Mouse (Mus musculus) G1E-ER4 (cell line): Measurements from ENCODE around the gene Ffar2. TPM values are rescaled to one million over a fixed set of nuclear protein-coding genes. Genes with fewer than 3 reads are reported as not detected.

Experiments
- GATA1 ChIP-seq: IDR thresholded peaks from one replicate; pipeline ENCODE4 v1.8.0; 2012; ENCODE audit warnings: low read length, inconsistent platforms
- polyA plus RNA-seq: library from polyadenylated mRNA; stranded (reverse); fragments of >175 nt; gene quantifications from 2 replicates; pipeline ENCODE4 v1.2.3, GENCODE M21; 2012

Gene Ffar2
- polyA plus RNA-seq, 1 experiment = not detected

DNA sequence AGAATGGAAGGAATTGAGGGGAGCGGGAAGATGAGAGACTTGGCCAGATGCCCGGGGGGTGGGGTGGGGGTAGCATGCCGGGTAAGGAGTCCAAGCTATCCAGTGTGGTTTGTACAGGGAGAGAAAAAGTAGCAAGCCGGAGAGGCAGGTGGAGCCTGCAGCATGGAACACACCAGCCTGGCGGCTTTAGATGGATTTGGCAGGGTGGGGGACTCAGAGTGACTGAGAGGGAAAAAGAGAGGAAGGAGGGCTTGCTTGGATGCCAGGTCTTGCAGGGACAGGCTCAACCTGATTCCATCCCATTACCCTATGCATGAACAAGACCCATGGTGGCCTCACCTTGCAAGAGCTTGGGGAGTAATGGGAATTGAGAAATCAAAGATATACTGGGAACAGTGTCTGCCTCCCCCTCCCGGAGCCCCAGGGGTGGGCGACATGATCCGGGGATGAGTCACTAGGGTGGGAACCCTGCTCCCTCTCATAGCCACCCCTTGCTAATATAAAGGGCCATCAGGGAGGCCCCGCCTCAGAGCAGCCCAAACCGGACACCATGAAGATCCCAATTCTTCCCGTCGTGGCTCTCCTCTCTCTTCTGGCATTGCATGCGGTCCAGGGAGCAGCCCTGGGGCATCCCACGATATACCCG, 36.1 kb downstream of the Ffar2 start, which contains the start of gene Krtdap:
Gene Krtdap (plus strand): TSS at position 520 of the 646 bp plus-strand sequence.
- no peak for TF ChIP-seq GATA1

DNA sequence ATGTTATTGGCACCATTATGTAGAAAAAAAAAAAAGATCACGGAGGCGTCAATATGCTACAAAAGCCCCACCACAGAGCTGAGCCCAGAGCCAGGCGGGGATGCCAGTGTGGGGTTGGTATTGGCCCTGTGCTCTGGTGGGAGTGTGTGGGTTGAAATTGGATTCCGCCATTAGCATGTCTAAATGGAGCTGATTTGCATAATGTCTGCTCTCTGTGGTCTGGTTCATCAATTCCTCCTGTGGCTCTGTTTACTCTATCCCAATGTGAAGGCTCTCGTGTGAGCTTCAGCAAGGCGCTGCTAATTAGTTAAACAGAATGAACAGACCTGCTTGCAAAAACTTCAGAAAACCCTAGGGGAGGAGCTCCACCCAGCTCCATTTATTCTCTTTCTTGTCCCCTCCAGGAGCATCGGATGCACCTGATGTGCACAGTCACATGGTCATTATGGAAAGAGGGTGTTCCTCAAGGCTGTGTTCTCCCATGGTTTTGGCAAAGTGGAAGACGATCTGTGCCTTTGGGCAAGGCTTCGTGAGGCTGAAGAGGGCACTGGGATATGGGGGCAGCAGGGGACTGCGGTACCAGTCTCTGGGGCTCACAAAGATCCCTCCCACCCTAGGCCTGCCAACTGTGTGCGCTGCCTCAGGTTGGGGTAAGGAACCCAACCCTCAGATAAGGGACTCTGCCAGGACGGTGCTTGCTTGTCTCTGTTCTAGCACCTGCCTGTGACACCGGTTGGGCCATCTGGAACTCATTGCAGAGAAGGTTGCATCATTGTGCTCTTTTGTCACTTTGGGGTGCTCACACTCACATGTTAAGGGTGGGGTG, 37.6 kb downstream of the Ffar2 start:
- no peak for TF ChIP-seq GATA1

DNA sequence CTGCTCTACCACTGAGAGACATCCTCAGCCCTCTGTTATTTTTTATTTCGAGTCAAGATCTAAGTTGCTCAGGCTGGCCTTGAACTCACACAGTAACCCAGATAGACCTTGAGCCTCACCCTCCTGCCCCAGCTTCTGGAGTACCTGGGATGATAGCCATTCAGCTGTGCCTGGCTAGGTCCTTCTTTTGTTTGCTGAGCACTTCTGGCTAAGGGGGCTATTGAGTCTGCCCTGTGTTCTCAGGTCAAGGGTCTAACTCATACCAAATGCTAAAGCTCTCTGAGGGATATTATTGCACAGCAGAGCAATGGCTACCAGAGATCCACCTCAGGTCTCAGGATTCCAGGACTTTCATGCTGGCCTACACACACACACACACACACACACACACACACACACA, 38.4 kb downstream of the Ffar2 start:
- TF ChIP-seq GATA1 = no peak

DNA sequence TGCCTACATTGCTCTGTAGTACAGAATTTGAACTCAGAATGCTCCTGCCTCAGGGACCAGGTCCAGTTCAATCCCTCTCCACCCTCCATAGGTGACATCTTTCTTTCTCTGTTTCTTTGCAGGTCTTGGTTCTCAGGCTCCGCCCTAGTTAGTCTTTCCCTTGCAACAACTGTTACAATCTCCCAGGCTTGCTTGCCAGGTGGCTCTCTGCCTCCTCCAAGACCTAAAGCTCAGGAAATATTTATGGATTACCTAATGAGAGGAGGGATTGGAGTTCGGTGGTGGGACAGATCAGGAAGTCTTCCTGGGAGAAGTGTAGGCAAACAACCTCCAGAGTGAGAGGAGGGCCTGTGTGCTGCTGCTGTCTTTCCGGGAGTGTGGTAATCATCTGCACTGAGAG, 40.9 kb downstream of the Ffar2 start:
- no peak for TF ChIP-seq GATA1

DNA sequence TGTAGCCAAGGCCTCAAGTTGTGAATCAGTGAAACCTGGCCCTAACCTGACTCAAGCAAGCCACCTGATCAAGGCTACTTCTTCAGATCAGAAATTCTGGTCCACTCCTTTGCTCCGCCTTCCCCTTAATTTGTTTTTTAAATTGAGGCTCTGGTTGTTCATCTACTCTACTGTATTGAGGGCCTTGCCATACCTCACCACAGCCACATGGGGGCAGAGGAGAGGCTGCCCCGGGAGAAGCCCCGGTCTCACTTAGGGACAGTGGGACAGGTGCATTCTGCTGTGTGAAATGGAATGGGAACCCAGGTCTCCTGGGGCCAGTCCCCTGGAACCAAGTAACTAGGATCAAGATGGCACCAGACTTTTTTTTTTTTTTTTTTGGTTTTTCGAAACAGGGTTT, 41.8 kb downstream of the Ffar2 start:
- TF ChIP-seq GATA1 = no peak

DNA sequence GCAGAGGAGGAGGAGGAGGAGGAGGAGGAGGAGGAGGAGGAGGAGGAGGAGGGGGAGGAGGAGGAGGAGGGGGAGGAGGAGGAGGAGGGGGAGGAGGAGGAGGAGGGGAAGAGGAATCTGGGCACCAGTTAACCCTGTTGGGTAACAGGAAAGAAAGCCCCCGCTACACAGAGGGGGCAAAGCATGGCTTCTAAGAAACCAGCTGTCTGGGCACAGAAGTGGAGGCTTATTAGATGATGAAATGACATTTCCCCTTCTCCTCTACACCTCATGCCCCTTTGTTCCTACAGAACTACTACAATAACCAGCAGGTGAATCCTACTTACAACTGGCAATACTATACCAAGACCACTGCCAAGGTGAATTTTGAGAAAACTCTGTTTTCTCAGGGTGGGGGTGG, 45.7 kb downstream of the Ffar2 start:
- no peak for TF ChIP-seq GATA1

DNA sequence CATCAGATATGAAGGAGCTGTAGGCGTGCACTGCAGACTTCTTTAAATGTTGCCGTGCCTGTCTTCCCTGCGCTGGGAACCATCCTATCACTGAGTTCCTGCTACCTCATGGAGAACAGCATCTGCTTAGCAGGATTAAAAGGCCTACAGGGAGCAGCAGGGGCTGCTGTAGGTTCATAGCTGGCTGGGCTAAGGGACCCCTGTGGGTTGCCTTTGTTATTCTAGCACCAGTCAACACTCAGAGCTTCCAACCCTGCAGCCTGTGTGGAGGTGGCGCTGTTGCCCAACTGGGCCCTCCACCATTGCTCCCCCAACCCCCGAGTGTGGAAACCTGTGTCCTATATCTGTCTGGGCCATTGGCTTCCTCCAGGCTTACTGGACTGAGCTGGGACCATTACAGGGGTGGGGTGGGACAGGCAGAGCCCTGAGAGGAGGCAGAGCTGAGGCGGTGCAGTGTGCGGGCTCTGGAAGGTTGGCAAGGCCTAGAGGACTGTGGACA, 46.4 kb downstream of the Ffar2 start:
- TF ChIP-seq GATA1 = no peak

DNA sequence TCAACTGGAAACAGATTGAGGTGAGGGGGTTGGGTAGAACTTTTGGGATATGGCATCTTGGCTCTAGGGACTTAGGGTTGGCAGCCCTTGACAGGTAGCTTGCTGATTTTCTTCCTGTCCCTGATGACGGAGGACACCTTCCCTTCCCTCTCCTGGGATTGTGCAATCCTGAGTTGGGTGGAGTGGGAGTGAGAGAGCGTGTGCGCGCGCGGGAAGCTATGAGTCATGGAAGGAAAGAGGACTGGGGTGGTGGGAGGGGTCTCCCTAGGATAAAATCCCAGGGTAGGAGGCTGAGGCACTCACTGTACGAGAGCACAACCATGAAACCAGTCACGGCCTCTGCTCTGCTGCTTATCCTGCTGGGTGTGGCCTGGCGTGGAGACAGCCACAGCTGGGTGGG, 47.5 kb downstream of the Ffar2 start:
- no peak for TF ChIP-seq GATA1

DNA sequence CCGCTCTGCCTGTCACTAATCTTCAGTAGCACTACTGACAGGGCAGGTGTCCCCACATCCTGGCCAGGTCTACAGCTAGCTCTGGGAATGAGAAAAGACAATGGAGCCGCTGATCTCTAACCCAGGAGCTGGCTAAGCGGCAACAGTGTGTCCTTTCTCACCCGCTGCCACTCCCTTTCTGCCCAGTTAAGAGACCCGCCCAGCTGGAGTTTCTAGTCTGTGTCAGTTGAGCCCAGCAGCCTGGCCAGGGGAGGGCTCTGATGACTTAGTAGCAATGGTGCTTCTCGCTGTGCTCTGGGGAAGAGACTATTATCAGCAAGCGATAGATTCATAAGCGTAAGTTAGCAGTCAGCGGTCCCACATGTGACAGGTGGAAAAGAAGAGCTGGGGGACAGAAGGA, 54.3 kb downstream of the Ffar2 start:
- no peak for TF ChIP-seq GATA1

Other genes with a start within 250 kb of the Ffar2 start
- gene Kmt2b, start 235.0 kb downstream of the Ffar2 start, polyA plus RNA-seq = 137 and 147 TPM in 2 replicates
- 0.31 and 0.49 TPM in 2 replicates for gene Zbtb32, start 224.9 kb downstream of the Ffar2 start, polyA plus RNA-seq
- gene Upk1a, start 210.9 kb downstream of the Ffar2 start, polyA plus RNA-seq = 1.4 and 2.7 TPM in 2 replicates
- 98.1 and 264 TPM in 2 replicates for gene Cox6b1, start 197.6 kb downstream of the Ffar2 start, polyA plus RNA-seq
- gene Etv2, start 187.9 kb downstream of the Ffar2 start, polyA plus RNA-seq = not detected in 2 replicates
- 415 and 519 TPM in 2 replicates for gene Rbm42, start 173.5 kb downstream of the Ffar2 start, polyA plus RNA-seq
- 38.7 and 69.6 TPM in 2 replicates for gene Haus5, start 158.8 kb downstream of the Ffar2 start, polyA plus RNA-seq
- gene Pmis2, start 152.2 kb downstream of the Ffar2 start, polyA plus RNA-seq = not detected in 2 replicates
- not detected in 2 replicates for gene 2200002J24Rik, start 124.8 kb downstream of the Ffar2 start, polyA plus RNA-seq
- gene Atp4a, start 111.6 kb downstream of the Ffar2 start, polyA plus RNA-seq = not detected in 2 replicates
- 197 and 201 TPM in 2 replicates for gene Tmem147, start 94.2 kb downstream of the Ffar2 start, polyA plus RNA-seq
- gene Gapdhs, start 80.1 kb downstream of the Ffar2 start, polyA plus RNA-seq = not detected in 2 replicates
- 5.3 and 6.4 TPM in 2 replicates for gene Sbsn, start 72.3 kb downstream of the Ffar2 start, polyA plus RNA-seq
- 0.17 TPM in 1 of 2 replicates, not detected in the other for gene Dmkn, start 60.0 kb downstream of the Ffar2 start, polyA plus RNA-seq
- gene Krtdap, start 35.9 kb downstream of the Ffar2 start, polyA plus RNA-seq = not detected in 2 replicates
- gene Ffar3, start 32.4 kb upstream of the Ffar2 start, polyA plus RNA-seq = not detected in 2 replicates
- gene Ffar1, start 37.8 kb upstream of the Ffar2 start, polyA plus RNA-seq = not detected in 2 replicates
- not detected in 2 replicates for gene Cd22, start 56.6 kb upstream of the Ffar2 start, polyA plus RNA-seq
- not detected in 2 replicates for gene Mag, start 91.1 kb upstream of the Ffar2 start, polyA plus RNA-seq
- gene Hamp2, start 100.9 kb upstream of the Ffar2 start, polyA plus RNA-seq = not detected in 2 replicates
- not detected in 2 replicates for gene Hamp, start 120.3 kb upstream of the Ffar2 start, polyA plus RNA-seq
- 162 and 181 TPM in 2 replicates for gene Usf2, start 133.0 kb upstream of the Ffar2 start, polyA plus RNA-seq
- not detected in 2 replicates for gene Lsr, start 149.7 kb upstream of the Ffar2 start, polyA plus RNA-seq
- not detected in 2 replicates for gene Fam187b, start 150.0 kb upstream of the Ffar2 start, polyA plus RNA-seq
- 0.09 and 0.35 TPM in 2 replicates for gene Fxyd5, start 218.7 kb upstream of the Ffar2 start, polyA plus RNA-seq
- gene Fxyd7, start 227.7 kb upstream of the Ffar2 start, polyA plus RNA-seq = not detected in 2 replicates
- not detected in 2 replicates for gene Fxyd1, start 233.4 kb upstream of the Ffar2 start, polyA plus RNA-seq
- gene Lgi4, start 235.6 kb upstream of the Ffar2 start, polyA plus RNA-seq = not detected in 2 replicates